Mouse (Mus musculus): Measurements from ENCODE around the gene Zfp709.
"Not testable (repeated sequence)": the region's sequence is repeated elsewhere in the genome, so short reads cannot be mapped to it uniquely, and the experiment has no call there.

Zfp709 gene

DNA sequence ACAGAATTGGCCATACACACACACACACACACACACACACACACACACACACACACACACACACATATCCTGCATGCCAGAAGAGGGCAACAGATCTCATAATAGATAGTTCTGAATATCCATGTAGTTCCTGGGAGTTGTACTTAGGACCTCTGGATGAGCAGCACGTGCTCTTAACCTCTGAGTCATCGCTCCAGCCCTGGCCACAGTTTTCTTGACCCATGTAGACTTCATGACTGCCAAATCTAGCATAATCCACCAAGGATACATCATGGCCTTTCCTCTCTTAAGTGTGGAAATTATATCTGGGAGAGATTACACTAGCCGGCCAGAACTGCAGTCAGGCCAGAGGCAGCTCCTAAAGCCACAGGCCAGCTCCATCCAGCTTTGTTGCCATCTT is 44.7 kb downstream of the Zfp709 start:
- no peak for DNase-seq

DNA sequence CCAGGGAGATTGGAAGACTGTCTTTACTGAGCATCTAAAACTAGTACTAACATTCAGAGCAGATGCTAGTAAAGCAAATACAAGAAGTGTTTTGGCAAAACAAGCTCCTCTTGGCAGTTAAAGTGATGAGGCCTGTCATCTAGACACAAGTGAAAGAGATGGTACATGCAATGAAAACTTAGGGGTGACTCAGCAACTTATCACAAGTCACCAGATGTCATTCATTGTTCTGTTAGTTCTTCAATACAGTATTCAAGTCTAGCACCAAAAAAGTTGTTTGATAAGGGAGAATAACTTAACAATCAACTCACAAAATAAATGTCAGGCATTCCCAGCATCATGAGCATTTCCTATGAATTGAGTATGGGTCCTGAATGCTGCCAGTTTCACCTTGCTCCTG is 46.0 kb downstream of the Zfp709 start:
- no peak for DNase-seq

DNA sequence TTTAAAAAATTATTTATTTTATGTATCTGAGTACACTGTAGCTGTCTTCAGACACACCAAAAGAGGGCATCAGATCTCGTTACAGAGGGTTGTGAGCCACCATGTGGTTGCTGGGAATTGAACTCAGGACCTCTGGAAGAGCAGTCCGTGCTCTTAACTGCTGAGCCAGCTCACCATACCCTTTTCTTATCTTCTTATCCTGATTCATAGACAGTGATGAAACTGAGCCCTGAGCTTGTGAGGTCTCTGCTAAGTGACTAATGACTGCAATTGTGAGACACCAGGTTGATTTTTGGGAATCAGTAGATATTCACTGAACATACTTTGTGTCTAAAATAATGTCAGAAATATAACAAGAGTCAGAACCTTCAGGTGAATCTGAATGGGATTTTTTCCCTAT is 56.2 kb downstream of the Zfp709 start:
- DNase-seq: not testable (repeated sequence)

DNA sequence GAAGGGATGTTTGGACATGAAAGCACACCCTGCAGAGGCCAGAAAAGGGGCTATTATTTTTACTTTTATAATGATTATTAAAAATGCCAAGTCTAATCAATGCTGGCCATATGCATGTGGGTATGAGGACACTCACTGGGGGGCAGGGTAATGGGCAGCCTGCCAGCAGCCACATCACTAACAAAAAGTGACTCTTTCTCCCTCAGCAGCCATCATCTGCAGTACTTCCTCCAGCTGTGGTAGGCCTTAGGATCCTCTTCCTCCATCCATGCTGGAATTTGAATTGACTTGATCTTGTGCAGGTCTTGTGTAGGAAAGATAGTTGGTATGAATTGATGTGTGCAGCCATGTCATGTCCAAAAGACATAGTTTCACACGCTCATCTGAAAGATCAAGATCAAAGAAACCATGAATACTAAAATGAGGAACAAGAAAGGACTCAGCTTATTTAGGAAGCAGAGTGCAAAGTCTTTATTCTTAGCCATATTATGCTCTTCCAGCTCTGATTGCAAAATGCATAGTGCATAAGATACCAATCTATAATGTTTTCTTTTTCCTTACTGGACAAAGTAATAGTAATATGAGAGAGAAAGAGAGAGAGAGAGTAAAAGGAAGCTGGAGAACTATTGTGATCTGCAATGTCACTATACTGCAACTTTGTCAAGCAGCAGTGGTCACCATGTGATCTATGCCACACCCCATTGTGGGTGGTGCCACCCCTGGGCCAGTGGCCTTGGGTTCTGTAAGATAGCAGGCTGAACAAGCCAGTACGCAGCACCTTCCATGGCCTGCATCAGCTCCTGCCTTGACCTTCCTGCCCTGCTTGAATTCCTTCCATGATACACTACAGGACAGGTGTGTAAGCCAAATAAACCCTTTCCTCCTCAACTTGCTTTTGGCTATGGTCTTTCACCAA is 58.7 kb downstream of the Zfp709 start:
- DNase-seq: peak in 1 of 2 experiments; percentile 11

DNA sequence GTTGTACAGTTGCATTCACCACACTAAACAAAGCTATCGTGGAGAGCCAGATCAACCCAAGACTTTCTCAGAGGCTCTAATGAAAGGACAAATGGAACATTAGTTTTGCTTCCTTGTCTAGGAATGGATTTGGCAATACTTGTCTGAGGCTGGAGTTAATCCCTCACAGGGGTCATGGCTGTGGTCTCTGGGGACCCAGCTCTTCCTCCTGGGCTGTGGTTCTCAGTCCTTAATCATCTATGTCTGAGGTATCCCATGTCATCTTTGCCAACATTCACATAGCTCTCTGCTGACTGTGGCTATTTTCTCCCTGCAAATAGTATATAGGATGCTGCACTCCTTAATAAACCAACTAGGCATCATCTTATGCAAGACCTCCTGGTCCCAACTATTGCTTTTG is 60.0 kb downstream of the Zfp709 start:
- no peak for DNase-seq

All from cerebellum, postnatal 10 days (tissue).